Mouse (Mus musculus) spleen, adult 2 months (tissue): Measurements from ENCODE around the gene Fam160a2. TPM values are rescaled to one million over a fixed set of nuclear protein-coding genes. Genes with fewer than 3 reads are reported as not detected.
"Not testable (repeated sequence)": the region's sequence is repeated elsewhere in the genome, so short reads cannot be mapped to it uniquely, and the experiment has no call there.

Experiments
- DNase-seq, 2 experiments: peaks; one replicate each; pipeline versions ENCODE4 v3.0.0 to v3.0.0-alpha.2; 2012 to 2021; ENCODE audit warnings: low spot score in 2 of 2, low read depth in 1 of 2
- H3K27ac ChIP-seq: fragments of 200-500 bp; 2 replicates; pipeline ENCODE4 v1.5.1; 2012; ENCODE audit warnings: low read length, inconsistent platforms; ENCODE audit not compliant: insufficient read depth
- H3K27me3 ChIP-seq: fragments of 200-500 bp; 2 replicates; pipeline ENCODE4 v1.6.1; 2012; ENCODE audit warnings: mild to moderate bottlenecking, moderate library complexity, low read length, inconsistent platforms; ENCODE audit not compliant: control insufficient read depth, insufficient read depth
- H3K36me3 ChIP-seq: fragments of 200-500 bp; 2 replicates; pipeline ENCODE4 v1.6.1; 2012; ENCODE audit warnings: mild to moderate bottlenecking, low read length, inconsistent platforms; ENCODE audit not compliant: control insufficient read depth, insufficient read depth
- H3K4me1 ChIP-seq: fragments of 200-500 bp; 2 replicates; pipeline ENCODE4 v1.6.1; 2011; ENCODE audit warnings: inconsistent platforms; ENCODE audit not compliant: control insufficient read depth, insufficient read depth, insufficient read length
- H3K4me3 ChIP-seq: fragments of 200-500 bp; 2 replicates; pipeline ENCODE4 v1.5.1; 2011; ENCODE audit warnings: mild to moderate bottlenecking, inconsistent platforms; ENCODE audit not compliant: insufficient read depth, insufficient read length; ENCODE audit errors: extremely low read depth
- CTCF ChIP-seq: fragments of 200-500 bp; IDR thresholded peaks from 2 replicates; pipeline ENCODE4 v1.5.1; 2011; ENCODE audit warnings: mild to moderate bottlenecking, inconsistent platforms; ENCODE audit not compliant: insufficient read depth, insufficient read length, insufficient replicate concordance; ENCODE audit errors: extremely low read depth
- POLR2A ChIP-seq: fragments of 200-500 bp; IDR thresholded peaks from 2 replicates; pipeline ENCODE4 v1.6.1; 2011; ENCODE audit warnings: low read depth, low read length, inconsistent platforms
- WGBS: fragments of 180-500 bp; shearing (Covaris S2); methylation state at CpG from one replicate; pipeline ENCODE4 v1.1.7; 2018; 5-methylcytosine and 5-hydroxymethylcytosine counted together
- polyA plus RNA-seq: library from polyadenylated mRNA; depleted of rRNA; stranded (reverse); fragments of >200 nt; gene quantifications from 2 replicates; pipeline ENCODE4 v1.2.3, GENCODE M21; 2012

Fam160a2 gene
- polyA plus RNA-seq, 1 experiment: 36.2 TPM

- H3K36me3 ChIP-seq, H3K27ac ChIP-seq, H3K4me1 ChIP-seq, H3K4me3 ChIP-seq, H3K27me3 ChIP-seq: not testable (repeated sequence)
- 58% methylated on average over 8 of the region's 8 CpGs for WGBS
- DNase-seq: peak in 1 of 2 experiments; percentile 58
- peak; percentile 91; the same call in 1 of the 2 replicates for TF ChIP-seq CTCF
These were observed 12.2 kb upstream of the Fam160a2 start for GRCm38 (mm10) chr7:105411874-105412632.

GRCm38 (mm10) chr7:105406322-105406721 lies 6.5 kb upstream of the Fam160a2 start:
- Histone ChIP-seq H3K4me1 (no peaks in the 10 kb centered on the region), H3K27ac (no peak overlapping the region), H3K36me3 (no peaks in the 10 kb centered on the region), H3K27me3 (no peaks in the 10 kb centered on the region), H3K4me3 (no peak overlapping the region)
- WGBS: 51% methylated on average over 1 of the region's 1 CpGs
- no peak for DNase-seq
- TF ChIP-seq CTCF: no peak
- no peak for TF ChIP-seq POLR2A

GRCm38 (mm10) chr7:105404268-105404667 lies 4.4 kb upstream of the Fam160a2 start, which contains the start of gene Cnga4:
Cnga4 (plus strand) TSS chr7:105404568.
- Histone ChIP-seq H3K27me3 (no peaks in the 10 kb centered on the region), H3K4me1 (no peaks in the 10 kb centered on the region; the same call in 1 of the 2 replicates), H3K27ac (no peak within 1 kb of the TSS), H3K36me3 (no peaks in the 10 kb centered on the region), H3K4me3 (no peak within 1 kb of the TSS)
- 77% methylated on average over 5 of the region's 5 CpGs for WGBS
- TF ChIP-seq CTCF (no peak), POLR2A (no peak)
- no peak for DNase-seq

GRCm38 (mm10) chr7:105399058-105399934 lies 558 bp downstream of the Fam160a2 start:
- peak in 1 of 2 experiments; percentile 35 for DNase-seq
- TF ChIP-seq CTCF (no peak), POLR2A (no peak)
- WGBS: 2% methylated on average over 25 of the region's 25 CpGs
- peak overlapping the region; percentile 89 for H3K4me3 ChIP-seq
- H3K4me1 ChIP-seq: peaks cover 2% of the 10 kb centered on the region; the same call in 1 of the 2 replicates
- no peaks in the 10 kb centered on the region for H3K36me3 ChIP-seq
- no peaks in the 10 kb centered on the region for H3K27me3 ChIP-seq
- H3K27ac ChIP-seq: peak overlapping the region; percentile 74

GRCm38 (mm10) chr7:105396126-105396525 lies 3.7 kb downstream of the Fam160a2 start:
- no peak overlapping the region for H3K27ac ChIP-seq
- peaks cover 2% of the 10 kb centered on the region; the same call in 1 of the 2 replicates for H3K4me1 ChIP-seq
- no peak for DNase-seq
- H3K27me3 ChIP-seq: no peaks in the 10 kb centered on the region
- no peak for TF ChIP-seq CTCF
- TF ChIP-seq POLR2A: no peak
- no peak overlapping the region for H3K4me3 ChIP-seq
- no peaks in the 10 kb centered on the region for H3K36me3 ChIP-seq

GRCm38 (mm10) chr7:105395131-105395820 lies 4.6 kb downstream of the Fam160a2 start:
- Histone ChIP-seq H3K27ac (no peak overlapping the region), H3K4me3 (no peak overlapping the region), H3K27me3 (no peaks in the 10 kb centered on the region), H3K36me3 (no peaks in the 10 kb centered on the region), H3K4me1 (peaks cover 2% of the 10 kb centered on the region; the same call in 1 of the 2 replicates)
- DNase-seq: no peak
- TF ChIP-seq CTCF: no peak
- TF ChIP-seq POLR2A: no peak
